Mouse (Mus musculus) heart, postnatal 4 days (tissue): Measurements from ENCODE around the gene Bsg. TPM values are rescaled to one million over a fixed set of nuclear protein-coding genes. Genes with fewer than 3 reads are reported as not detected.

Experiments
- DNase-seq: peaks from one replicate; pipeline ENCODE4 v3.0.0; 2021
- total RNA-seq, 2 experiments: library from RNA; stranded (reverse); gene quantifications; 2 replicates each; pipeline ENCODE4 v1.2.3; 2021

Gene Bsg
- 100 to 1,000 TPM; 793 to 876 TPM for total RNA-seq

- DNase-seq = peak; percentile 99
Observed at GRCm38 (mm10) chr10:79704065-79704969, at the start of gene Bsg. Bsg (plus strand) TSS chr10:79704491.

DNA sequence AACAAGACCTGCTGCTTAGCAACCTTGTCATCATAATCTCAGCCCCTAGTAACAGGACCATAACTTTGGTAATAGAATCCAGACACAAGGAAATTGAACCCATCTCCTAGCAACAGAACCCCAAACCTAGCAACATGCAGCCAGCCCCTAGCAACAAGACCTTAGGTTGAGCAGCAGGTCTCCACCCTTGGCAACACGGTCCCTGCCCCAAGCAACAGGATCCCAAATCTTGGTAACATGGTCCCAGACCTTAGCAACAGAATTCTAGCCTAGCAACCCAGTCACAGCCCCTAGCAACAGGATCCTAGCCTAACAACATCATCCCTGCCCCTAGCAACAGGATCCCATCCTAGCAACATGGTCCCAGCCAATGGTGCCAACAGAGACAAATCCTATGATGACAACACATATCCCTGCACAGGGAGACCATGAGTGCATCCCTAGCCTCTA is 49.3 kb upstream of the Bsg start:
- DNase-seq = no peak

- peak; percentile 36 for DNase-seq
Observed at GRCm38 (mm10) chr10:79658829-79659228, 45.5 kb upstream of the Bsg start.

- no peak for DNase-seq
Observed at GRCm38 (mm10) chr10:79660298-79660697, 44.0 kb upstream of the Bsg start.

DNA sequence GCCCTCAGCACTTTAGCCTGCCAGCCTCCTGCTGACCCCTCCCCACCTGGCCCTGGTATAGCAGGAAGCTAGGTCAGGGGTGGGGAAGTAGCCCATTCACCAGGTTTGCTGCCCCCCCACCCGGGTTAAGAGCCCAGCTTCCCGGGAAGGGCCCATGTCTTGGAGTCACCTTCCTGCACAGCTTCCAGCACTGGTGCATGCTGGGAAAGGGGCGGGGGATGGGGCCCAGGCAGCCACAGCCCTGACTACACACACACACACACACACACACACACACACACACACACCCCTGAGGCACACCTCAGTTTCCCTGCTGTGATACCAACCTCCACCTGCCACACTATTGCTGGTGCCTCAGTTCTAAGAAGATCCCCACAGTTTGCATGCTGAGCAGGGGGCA is 42.4 kb upstream of the Bsg start:
- DNase-seq = no peak

- peak; percentile 80 for DNase-seq
Observed at GRCm38 (mm10) chr10:79664131-79664665, 40.1 kb upstream of the Bsg start, which contains the start of gene Madcam1. Madcam1 (plus strand) TSS chr10:79664559.

DNA sequence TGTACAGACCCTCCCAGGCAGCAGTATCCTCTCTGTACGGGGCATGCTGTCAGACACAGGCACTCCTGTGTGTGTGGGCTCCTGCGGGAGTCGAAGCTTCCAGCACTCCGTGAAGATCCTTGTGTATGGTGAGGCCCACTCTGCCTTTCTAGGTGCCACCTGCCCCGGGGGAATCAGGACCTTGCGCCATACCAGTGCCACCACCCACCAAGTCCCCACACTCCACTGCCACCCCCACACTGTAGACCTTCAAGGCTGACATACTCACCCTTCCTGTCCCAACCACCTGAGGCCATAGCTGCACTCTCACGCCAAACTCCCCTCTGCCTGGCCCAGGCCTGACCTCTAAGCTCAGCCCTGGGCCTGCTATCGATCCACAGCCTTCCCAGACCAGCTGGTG is 39.2 kb upstream of the Bsg start:
- no peak for DNase-seq

GRCm38 (mm10) chr10:79666493-79666892 is 37.8 kb upstream of the Bsg start:
- DNase-seq = no peak

DNA sequence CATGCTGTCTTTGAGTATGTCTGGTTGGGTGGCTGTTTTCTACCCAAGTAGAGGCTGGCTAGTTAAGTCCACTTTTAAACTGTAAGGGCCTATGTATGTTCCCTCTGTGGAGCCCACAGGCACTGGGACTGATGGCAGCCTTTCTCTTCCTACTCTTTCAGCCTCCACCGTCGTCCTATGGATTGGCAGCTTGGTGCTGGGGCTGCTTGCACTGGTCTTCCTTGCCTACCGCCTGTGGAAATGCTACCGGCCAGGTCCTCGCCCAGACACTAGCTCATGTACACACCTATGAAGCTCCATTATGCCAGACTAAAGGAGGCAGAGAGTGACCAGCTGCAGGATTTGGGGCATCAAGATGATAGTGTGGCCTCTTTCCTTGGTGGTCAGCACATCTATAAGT is 36.2 kb upstream of the Bsg start:
- no peak for DNase-seq

GRCm38 (mm10) chr10:79668771-79669575 is 35.3 kb upstream of the Bsg start, which contains the start of gene Tpgs1:
Tpgs1 (plus strand) TSS chr10:79669369.
- peak; percentile 91 for DNase-seq

- DNase-seq = peak; percentile 72
Observed at GRCm38 (mm10) chr10:79669576-79670057, 34.7 kb upstream of the Bsg start.

DNA sequence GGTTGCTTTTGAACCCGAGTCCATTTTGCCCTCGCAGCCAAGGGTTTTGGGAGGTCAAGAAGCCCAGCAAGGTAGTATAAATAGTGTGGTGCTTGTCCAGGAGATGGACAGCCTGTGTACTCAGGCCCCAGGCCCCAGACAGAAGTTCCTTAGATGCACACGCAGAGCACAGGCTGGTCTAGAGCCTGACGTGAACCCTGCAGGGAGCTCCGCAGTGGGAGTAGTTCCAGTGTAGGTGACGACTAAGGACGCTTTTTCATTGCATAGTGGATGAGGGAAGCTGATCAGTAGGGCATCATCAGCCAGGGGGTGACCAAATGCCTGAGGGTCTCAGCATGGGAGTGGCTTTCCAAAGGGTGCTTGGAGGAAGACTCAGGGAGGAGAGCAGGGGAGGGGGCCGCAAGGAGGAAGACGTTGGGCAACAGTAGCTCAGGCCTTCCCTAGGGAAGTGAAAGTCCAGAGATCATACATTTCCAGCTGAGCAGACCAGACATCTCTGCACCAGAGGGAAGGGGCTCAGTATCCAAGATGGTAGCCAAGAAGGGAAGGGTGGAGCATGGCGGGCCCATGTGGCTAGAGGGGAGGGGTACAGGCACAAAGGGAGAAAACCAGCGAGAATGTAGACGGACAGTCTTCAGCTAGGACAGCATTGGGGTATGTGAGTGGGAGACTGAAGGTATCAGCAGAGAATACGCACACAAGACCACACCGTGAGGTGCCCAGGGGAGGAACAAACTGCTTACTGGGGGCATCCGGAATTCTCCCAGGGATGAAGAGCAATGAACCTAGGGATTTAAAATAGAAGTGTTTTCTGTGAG is 34.0 kb upstream of the Bsg start:
- DNase-seq = no peak

GRCm38 (mm10) chr10:79671396-79672087 is 32.7 kb upstream of the Bsg start:
- no peak for DNase-seq

GRCm38 (mm10) chr10:79672088-79672455 is 32.2 kb upstream of the Bsg start:
- no peak for DNase-seq

GRCm38 (mm10) chr10:79673054-79673453 is 31.2 kb upstream of the Bsg start:
- no peak for DNase-seq

- DNase-seq = no peak
Observed at GRCm38 (mm10) chr10:79675346-79676035, 28.8 kb upstream of the Bsg start.

DNA sequence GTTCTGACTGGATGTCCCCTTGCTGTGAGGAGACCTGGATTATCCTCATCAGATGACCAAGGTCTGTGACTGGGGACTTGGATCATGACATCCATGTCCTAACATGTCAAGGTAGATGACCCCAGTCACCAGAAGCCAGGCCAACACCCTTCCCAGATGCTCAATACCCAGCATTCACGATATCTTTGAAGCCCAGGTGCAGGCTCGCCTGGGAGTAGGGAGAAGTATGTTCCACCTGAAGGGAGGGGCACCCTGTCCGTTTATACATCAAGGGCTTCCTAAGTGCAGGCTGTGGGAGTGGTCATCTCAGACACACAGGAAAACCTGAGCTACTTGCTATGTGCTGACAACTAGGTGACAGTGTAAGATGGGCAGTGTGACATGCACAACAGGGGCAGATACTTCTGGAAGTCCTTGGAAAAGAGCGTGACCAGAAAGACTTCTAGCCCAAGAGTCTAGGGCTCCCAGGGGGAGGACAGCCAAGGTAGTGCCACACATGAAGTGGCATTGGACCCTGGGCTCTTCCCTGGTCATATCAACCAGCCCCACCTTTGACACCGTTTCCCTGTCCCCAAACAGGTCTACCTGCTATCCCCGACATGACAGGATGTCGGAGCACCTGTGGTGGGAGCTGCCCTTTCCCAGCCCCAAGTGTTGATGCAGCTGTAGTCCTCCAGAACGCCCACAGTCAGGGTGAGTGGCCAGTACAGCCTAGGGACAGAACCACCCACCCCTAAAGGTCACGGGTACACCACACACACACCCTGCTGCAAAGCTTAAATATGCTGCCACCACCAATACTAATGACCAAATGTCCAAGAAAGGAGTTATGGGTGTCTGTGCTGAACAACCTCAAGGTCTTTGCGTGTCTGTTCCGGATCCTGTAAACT is 23.4 kb upstream of the Bsg start:
- no peak for DNase-seq

DNA sequence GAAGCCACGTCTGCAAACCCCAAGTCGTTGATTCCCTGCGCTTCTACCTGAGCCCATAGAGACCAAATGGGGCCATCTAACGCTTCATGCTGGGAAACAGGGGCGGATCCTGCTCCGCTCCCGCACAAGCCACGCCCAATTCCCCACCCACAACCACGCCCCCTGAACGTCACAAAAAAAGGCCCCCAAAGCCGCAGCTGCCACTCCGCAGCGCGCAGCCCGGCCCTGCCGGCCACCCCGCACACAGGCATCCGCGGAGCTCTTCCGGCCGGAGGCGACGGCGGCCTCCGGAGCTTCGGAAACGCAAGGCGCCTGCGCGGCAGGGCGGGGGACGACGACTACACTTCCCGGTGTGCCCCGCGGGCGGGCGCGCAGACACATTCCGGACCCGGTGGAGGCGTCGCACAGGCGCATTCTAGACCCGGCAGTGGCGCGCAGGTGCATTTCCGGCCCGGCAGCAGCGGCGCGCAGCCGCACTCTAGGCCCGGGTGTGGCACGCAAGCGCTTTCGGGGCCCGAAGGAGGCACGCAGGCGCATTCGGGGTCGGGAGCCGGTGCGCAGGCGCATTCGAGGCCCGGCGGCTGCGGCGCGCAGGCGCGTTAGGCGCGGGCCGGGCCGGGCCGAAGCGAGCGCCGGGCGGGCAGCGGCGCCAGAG is 22.6 kb upstream of the Bsg start, which contains the start of gene Cdc34:
Gene Cdc34, plus strand, starts transcription at position 605 of the 655 bp plus-strand sequence.
- peak; percentile 99 for DNase-seq

- DNase-seq = peak; percentile 44
Observed at GRCm38 (mm10) chr10:79682551-79682915, 21.8 kb upstream of the Bsg start.
